Mouse (Mus musculus): Measurements from ENCODE around the gene Dock4. TPM values are rescaled to one million over a fixed set of nuclear protein-coding genes. Genes with fewer than 3 reads are reported as not detected.

Gene Dock4
- polyA plus RNA-seq, 1 experiment from 2014 or later: 1.8 TPM

- Histone ChIP-seq H3K4me2 (replicated peaks; ENCODE audit: low read depth) (peak overlapping the region; percentile 94), H3K4me1 (replicated peaks; ENCODE audit: control insufficient read depth, insufficient read depth, low read length) (no peaks in the 10 kb centered on the region), H3K4me3 (ENCODE audit: low read depth, low read length) (peak overlapping the region; percentile 98), H3K27ac (ENCODE audit: low read depth, low read length) (peak overlapping the region; percentile 71), H3K36me3 (ENCODE audit: control insufficient read depth, insufficient read depth) (no peaks in the 10 kb centered on the region), H3K27me3 (replicated peaks; ENCODE audit: control insufficient read depth, insufficient read depth, low read length) (no peaks in the 10 kb centered on the region), H3K9ac (ENCODE audit: low read depth, low read length) (peak overlapping the region; percentile 59), H3K9me3 (ENCODE audit: control insufficient read depth) (no peaks in the 10 kb centered on the region)
- ATAC-seq: peak; percentile 63
- no peak for TF ChIP-seq CTCF (IDR thresholded peaks at IDR 0.05; ENCODE audit: low read depth)
- under 1% methylated on average over 16 of the region's 16 CpGs for WGBS
Observed at GRCm38 (mm10) chr12:40445206-40445605, 546 bp upstream of the Dock4 start.

DNA sequence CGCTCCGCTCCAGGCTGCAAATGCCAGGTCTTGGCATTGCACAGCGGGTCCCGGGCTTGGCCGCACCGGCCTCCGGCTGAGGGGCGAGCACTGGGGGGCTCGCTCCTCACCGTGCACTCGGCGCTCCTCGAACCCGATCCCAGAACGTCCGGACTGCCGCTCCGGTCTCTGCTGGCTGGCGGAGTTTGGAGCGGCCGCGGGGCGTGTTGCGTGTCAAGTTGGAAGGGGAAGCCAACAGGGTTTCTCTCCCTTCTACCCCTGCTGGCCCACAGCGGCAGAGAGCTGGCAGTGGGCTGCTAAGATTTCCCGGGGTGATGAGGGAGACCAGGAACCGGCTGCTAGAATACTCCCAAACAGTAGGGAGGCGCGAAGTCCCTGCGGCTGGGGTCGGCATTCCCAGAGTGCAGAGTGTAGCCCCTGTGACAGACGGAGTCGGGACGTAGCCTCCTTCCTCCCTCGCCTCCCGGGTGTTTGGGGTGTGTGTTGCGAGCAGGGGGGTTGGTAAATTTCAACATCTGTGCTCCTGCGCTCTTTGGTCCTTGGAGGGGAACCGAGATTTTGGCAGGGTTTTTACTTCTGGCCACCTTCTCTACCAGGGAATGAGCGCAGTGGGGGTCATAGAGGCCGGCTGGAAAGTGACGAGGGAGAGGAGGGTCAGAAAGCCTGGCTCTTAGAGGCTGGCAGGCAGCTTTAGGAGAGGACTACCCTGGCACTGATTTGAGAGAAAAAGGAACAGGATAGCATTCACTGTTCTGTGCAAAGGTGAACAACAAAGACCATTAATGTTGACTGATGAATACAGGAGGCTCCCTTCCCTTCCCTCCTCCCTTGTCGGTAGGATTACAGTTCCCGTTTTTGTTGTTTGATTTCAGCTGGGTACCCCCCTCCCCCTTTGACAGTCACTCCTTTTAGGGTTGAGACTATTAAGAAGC is 964 bp downstream of the Dock4 start:
- no peaks in the 10 kb centered on the region for H3K36me3 ChIP-seq (ENCODE audit: control insufficient read depth, insufficient read depth)
- no peaks in the 10 kb centered on the region for H3K9me3 ChIP-seq (ENCODE audit: control insufficient read depth)
- no peak; the same call in 1 of the 2 replicates for ATAC-seq
- H3K9ac ChIP-seq (ENCODE audit: low read depth, low read length): peak overlapping the region; percentile 58
- no peak overlapping the region for H3K27ac ChIP-seq (ENCODE audit: low read depth, low read length)
- under 1% methylated on average over 44 of the region's 44 CpGs for WGBS
- H3K4me2 ChIP-seq (replicated peaks; ENCODE audit: low read depth): peak overlapping the region; percentile 94
- TF ChIP-seq CTCF (IDR thresholded peaks at IDR 0.05; ENCODE audit: low read depth): peak; percentile 22; the same call in 1 of the 2 replicates
- peak overlapping the region; percentile 98 for H3K4me3 ChIP-seq (ENCODE audit: low read depth, low read length)
- no peaks in the 10 kb centered on the region for H3K4me1 ChIP-seq (replicated peaks; ENCODE audit: control insufficient read depth, insufficient read depth, low read length)
- H3K27me3 ChIP-seq (replicated peaks; ENCODE audit: control insufficient read depth, insufficient read depth, low read length): no peaks in the 10 kb centered on the region

GRCm38 (mm10) chr12:40447561-40448355 is 2.0 kb downstream of the Dock4 start:
- H3K4me2 ChIP-seq (replicated peaks; ENCODE audit: low read depth): peak overlapping the region; percentile 94
- no peaks in the 10 kb centered on the region for H3K4me1 ChIP-seq (replicated peaks; ENCODE audit: control insufficient read depth, insufficient read depth, low read length)
- TF ChIP-seq CTCF (IDR thresholded peaks at IDR 0.05; ENCODE audit: low read depth): no peak
- no peaks in the 10 kb centered on the region for H3K9me3 ChIP-seq (ENCODE audit: control insufficient read depth)
- no peaks in the 10 kb centered on the region for H3K27me3 ChIP-seq (replicated peaks; ENCODE audit: control insufficient read depth, insufficient read depth, low read length)
- ATAC-seq: no peak
- H3K27ac ChIP-seq (ENCODE audit: low read depth, low read length): no peak overlapping the region
- peak overlapping the region; percentile 98 for H3K4me3 ChIP-seq (ENCODE audit: low read depth, low read length)
- no peaks in the 10 kb centered on the region for H3K36me3 ChIP-seq (ENCODE audit: control insufficient read depth, insufficient read depth)
- no peak overlapping the region for H3K9ac ChIP-seq (ENCODE audit: low read depth, low read length)
- WGBS: 28% methylated on average over 10 of the region's 10 CpGs

- 84% methylated on average over 9 of the region's 9 CpGs for WGBS
- Histone ChIP-seq H3K36me3 (ENCODE audit: control insufficient read depth, insufficient read depth) (no peaks in the 10 kb centered on the region), H3K4me1 (replicated peaks; ENCODE audit: control insufficient read depth, insufficient read depth, low read length) (no peaks in the 10 kb centered on the region), H3K4me2 (replicated peaks; ENCODE audit: low read depth) (no peak overlapping the region), H3K9me3 (ENCODE audit: control insufficient read depth) (no peaks in the 10 kb centered on the region), H3K4me3 (ENCODE audit: low read depth, low read length) (no peak overlapping the region), H3K27ac (ENCODE audit: low read depth, low read length) (no peak overlapping the region), H3K27me3 (replicated peaks; ENCODE audit: control insufficient read depth, insufficient read depth, low read length) (no peaks in the 10 kb centered on the region), H3K9ac (ENCODE audit: low read depth, low read length) (no peak overlapping the region)
- no peak for TF ChIP-seq CTCF (IDR thresholded peaks at IDR 0.05; ENCODE audit: low read depth)
- ATAC-seq: no peak
Observed at GRCm38 (mm10) chr12:40449119-40449795, 3.5 kb downstream of the Dock4 start.

- Histone ChIP-seq H3K36me3 (ENCODE audit: control insufficient read depth, insufficient read depth) (no peaks in the 10 kb centered on the region), H3K27me3 (replicated peaks; ENCODE audit: control insufficient read depth, insufficient read depth, low read length) (no peaks in the 10 kb centered on the region), H3K4me3 (ENCODE audit: low read depth, low read length) (no peak overlapping the region), H3K27ac (ENCODE audit: low read depth, low read length) (no peak overlapping the region), H3K4me1 (replicated peaks; ENCODE audit: control insufficient read depth, insufficient read depth, low read length) (no peaks in the 10 kb centered on the region), H3K9ac (ENCODE audit: low read depth, low read length) (no peak overlapping the region), H3K9me3 (ENCODE audit: control insufficient read depth) (no peaks in the 10 kb centered on the region), H3K4me2 (replicated peaks; ENCODE audit: low read depth) (no peak overlapping the region)
- no peak for ATAC-seq
- TF ChIP-seq CTCF (IDR thresholded peaks at IDR 0.05; ENCODE audit: low read depth): no peak
- WGBS: 84% methylated on average over 2 of the region's 2 CpGs
Observed at GRCm38 (mm10) chr12:40456517-40456916, 10.8 kb downstream of the Dock4 start.
